Mouse (Mus musculus) midbrain, embryonic 11.5 days (tissue): ENCODE results near the gene Ncstn. TPM values are rescaled to one million over a fixed set of nuclear protein-coding genes. Genes with fewer than 3 reads are reported as not detected.

ENCODE experiments used
- ATAC-seq: fragments of 200-750 bp; cut with Nextera tagmentation; 2 replicates; pipeline ENCODE4 v1.8.0; 2017; ENCODE audit warnings: moderate TSS enrichment, moderate library complexity; ENCODE audit not compliant: low FRiP score
- DNase-seq: peaks from one replicate; pipeline ENCODE4 v3.0.0; 2015; ENCODE audit warnings: low spot score; ENCODE audit errors: missing footprints
- H3K27ac ChIP-seq: fragments of 300-500 bp; sonication (generic); 2 replicates; pipeline ENCODE4 v1.5.1; 2014; ENCODE audit warnings: low read depth, low read length
- H3K27me3 ChIP-seq: fragments of 300-500 bp; sonication (generic); 2 replicates; pipeline ENCODE4 v1.6.1; 2014; ENCODE audit warnings: mild to moderate bottlenecking, low read length, moderate library complexity, mixed read lengths; ENCODE audit not compliant: control insufficient read depth, insufficient read depth
- H3K36me3 ChIP-seq: fragments of 300-500 bp; sonication (generic); 2 replicates; pipeline ENCODE4 v1.6.1; 2014; ENCODE audit warnings: mild to moderate bottlenecking, low read length, moderate library complexity, mixed read lengths; ENCODE audit not compliant: control insufficient read depth, insufficient read depth
- H3K4me1 ChIP-seq: fragments of 300-500 bp; sonication (generic); 2 replicates; pipeline ENCODE4 v1.6.1; 2014; ENCODE audit warnings: low read length; ENCODE audit not compliant: control insufficient read depth, insufficient read depth
- H3K4me2 ChIP-seq: fragments of 300-500 bp; sonication (generic); 2 replicates; pipeline ENCODE4 v1.6.1; 2014; ENCODE audit warnings: mild to moderate bottlenecking, moderate library complexity
- H3K4me3 ChIP-seq: fragments of 300-500 bp; sonication (generic); 2 replicates; pipeline ENCODE4 v1.5.1; 2014; ENCODE audit warnings: low read depth, low read length
- H3K9ac ChIP-seq: fragments of 300-500 bp; sonication (generic); 2 replicates; pipeline ENCODE4 v1.6.1; 2014; ENCODE audit warnings: low read length
- H3K9me3 ChIP-seq: fragments of 300-500 bp; sonication (generic); 2 replicates; pipeline ENCODE4 v1.6.1; 2016; ENCODE audit warnings: low read length; ENCODE audit not compliant: control insufficient read depth
- WGBS: fragments of 180-500 bp; shearing (Covaris S2); extraction: QIAGEN DNeasy Blood & Tissue Kit; methylation state at CpG from one replicate; pipeline ENCODE4 v1.1.7; 2014; 5-methylcytosine and 5-hydroxymethylcytosine counted together
- polyA plus RNA-seq: library from polyadenylated mRNA; unstranded; fragments of >200 nt; fragmentation: Nextera tagmentation; extraction: Ambion mirVana; gene quantifications from 2 replicates; pipeline ENCODE4 v1.2.1, GENCODE M21; 2014

The Ncstn gene
- polyA plus RNA-seq, 1 experiment from 2014 or later: 108 TPM

DNA sequence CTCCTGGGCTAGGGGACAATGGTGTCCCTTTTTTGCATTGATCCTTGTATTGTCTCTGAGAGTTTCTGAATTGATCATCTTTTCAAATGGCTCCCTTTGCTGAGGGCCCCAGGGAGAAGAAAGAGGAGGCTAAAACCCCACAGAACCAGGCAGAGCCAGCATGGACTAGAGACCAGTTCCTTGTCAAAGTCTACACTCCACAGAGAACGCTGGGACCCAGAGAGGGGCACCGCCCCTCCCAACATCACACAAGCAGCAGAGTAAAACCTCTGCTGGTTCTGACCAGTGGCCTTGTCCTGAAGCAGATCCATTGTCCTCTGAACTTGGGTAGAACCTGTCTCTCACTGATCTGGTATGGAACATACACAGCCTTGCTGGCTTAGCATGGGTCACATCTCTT lies 20.5 kb downstream of the Ncstn start:
- Histone ChIP-seq H3K27ac (peak overlapping the region; percentile 79; the same call in 1 of the 2 replicates), H3K4me3 (no peak overlapping the region), H3K9me3 (no peaks in the 10 kb centered on the region), H3K27me3 (no peaks in the 10 kb centered on the region), H3K4me2 (no peak overlapping the region), H3K9ac (no peak overlapping the region), H3K4me1 (peaks cover 23% of the 10 kb centered on the region), H3K36me3 (peaks cover 5% of the 10 kb centered on the region; the same call in 1 of the 2 replicates)
- no peak for DNase-seq
- WGBS: 91% methylated on average over 2 of the region's 2 CpGs
- ATAC-seq: no peak

DNA sequence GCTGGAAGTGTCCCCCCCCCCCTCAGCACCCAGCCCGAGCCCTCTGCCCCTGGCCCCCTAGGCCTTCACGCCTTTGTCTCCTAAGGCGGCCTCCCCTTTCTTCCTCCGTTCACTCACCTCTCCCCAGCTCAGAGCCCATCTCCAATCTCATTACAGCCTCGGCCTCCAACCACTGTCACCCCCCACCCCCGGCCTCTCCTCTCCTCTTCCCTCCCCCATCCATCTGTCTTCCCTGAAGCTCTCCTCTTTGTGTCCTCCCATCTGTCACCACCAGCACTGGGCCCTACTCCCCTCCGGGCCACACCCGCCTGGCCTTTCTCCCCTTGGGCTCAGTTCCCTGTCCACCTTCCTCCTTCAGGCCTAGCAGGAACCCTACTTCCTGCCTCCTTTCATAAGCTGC lies 21.4 kb downstream of the Ncstn start:
- Histone ChIP-seq H3K9ac (no peak overlapping the region), H3K27ac (peak overlapping the region; percentile 79)
- 16% methylated on average over 8 of the region's 8 CpGs for WGBS

DNA sequence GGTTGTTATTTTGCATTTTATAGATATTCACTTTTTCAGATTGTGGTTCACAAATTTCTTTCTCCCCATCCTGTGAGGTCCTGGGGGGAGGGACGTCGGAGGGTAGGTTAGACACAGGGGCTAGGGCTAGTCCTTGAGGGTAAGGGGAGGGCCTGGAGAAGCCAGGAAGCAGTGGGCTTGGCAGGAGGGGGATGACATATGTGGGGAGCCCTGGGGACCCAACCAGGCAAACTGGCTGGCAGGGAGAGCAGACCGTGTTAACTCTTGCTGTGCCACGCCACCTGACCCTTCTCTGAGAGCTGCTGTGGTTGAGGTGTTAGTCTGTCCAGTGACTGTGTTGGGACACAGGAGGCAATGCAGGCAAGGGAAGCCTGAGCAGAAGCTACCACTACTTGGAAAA lies 21.9 kb downstream of the Ncstn start:
- ATAC-seq: peak; percentile 45
- Histone ChIP-seq H3K27me3 (no peaks in the 10 kb centered on the region), H3K4me2 (no peak overlapping the region), H3K9me3 (no peaks in the 10 kb centered on the region), H3K9ac (no peak overlapping the region; the same call in 1 of the 2 replicates), H3K4me1 (peaks cover 23% of the 10 kb centered on the region), H3K27ac (peak overlapping the region; percentile 79), H3K36me3 (no peaks in the 10 kb centered on the region), H3K4me3 (no peak overlapping the region)
- no peak for DNase-seq
- 53% methylated on average over 4 of the region's 4 CpGs for WGBS

More for the DNA sequence above, 21.4 kb downstream of the Ncstn start:
- H3K4me3 ChIP-seq: no peak overlapping the region
- H3K9me3 ChIP-seq: no peaks in the 10 kb centered on the region
- H3K36me3 ChIP-seq: no peaks in the 10 kb centered on the region
- no peaks in the 10 kb centered on the region for H3K27me3 ChIP-seq
- ATAC-seq: peak; percentile 68
- no peak overlapping the region for H3K4me2 ChIP-seq
- peaks cover 23% of the 10 kb centered on the region for H3K4me1 ChIP-seq
- peak; percentile 88 for DNase-seq

DNA sequence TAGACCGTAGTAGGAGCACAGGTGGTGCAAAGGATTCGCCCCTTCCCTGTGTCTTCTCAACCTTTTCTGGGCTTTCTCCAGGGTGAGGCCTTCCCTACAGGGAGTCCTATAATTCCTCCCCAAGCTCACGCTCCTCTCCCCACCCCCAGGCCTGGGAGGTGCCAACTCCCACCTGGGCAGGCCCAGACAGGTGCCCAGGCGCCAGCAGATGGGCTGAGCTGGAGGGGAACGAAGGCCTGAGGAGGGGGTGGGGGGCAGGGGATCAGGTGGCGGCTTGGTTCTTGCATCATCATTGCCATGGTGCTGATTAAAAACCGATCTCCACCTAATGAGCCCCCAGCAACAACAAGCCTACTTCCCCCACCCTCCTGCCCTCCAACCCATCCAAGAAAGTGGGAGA lies 23.7 kb downstream of the Ncstn start:
- 61% methylated on average over 7 of the region's 7 CpGs for WGBS
- H3K4me2 ChIP-seq: no peak overlapping the region
- peak overlapping the region; percentile 79; the same call in 1 of the 2 replicates for H3K27ac ChIP-seq

DNA sequence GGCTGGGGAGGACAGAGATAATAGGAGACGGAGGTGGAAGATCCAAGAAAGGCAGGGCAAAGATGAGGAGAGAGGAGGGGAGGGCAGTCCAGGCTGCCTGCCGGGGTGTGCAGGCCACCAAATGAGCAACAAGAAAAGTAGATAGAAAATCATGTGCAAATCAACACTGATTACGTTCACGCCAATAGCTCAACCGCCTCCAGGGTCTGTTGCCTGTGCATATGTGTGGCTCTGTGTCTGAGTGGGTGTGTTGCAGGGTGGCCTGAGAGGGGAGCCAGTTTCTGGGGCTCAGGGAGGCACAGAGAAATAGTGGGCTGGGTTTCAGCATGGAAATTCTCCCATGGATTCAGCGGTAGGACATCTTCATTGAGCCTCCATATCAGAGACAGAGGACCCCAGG lies 24.3 kb downstream of the Ncstn start:
- Histone ChIP-seq H3K9me3 (no peaks in the 10 kb centered on the region), H3K27ac (peak overlapping the region; percentile 79), H3K4me1 (peaks cover 33% of the 10 kb centered on the region), H3K4me3 (no peak overlapping the region), H3K9ac (peak overlapping the region; percentile 35), H3K4me2 (no peak overlapping the region; the same call in 1 of the 2 replicates), H3K36me3 (no peaks in the 10 kb centered on the region), H3K27me3 (peaks cover 13% of the 10 kb centered on the region)
- WGBS: 43% methylated on average over 6 of the region's 6 CpGs
- DNase-seq (no peak), ATAC-seq (no peak)

More for the DNA sequence above, 23.7 kb downstream of the Ncstn start:
- DNase-seq (peak; percentile 81), ATAC-seq (no peak)
- no peak overlapping the region for H3K4me3 ChIP-seq
- no peak overlapping the region for H3K9ac ChIP-seq
- H3K4me1 ChIP-seq: peaks cover 29% of the 10 kb centered on the region
- H3K36me3 ChIP-seq: no peaks in the 10 kb centered on the region
- H3K27me3 ChIP-seq: peaks cover 10% of the 10 kb centered on the region
- H3K9me3 ChIP-seq: no peaks in the 10 kb centered on the region

DNA sequence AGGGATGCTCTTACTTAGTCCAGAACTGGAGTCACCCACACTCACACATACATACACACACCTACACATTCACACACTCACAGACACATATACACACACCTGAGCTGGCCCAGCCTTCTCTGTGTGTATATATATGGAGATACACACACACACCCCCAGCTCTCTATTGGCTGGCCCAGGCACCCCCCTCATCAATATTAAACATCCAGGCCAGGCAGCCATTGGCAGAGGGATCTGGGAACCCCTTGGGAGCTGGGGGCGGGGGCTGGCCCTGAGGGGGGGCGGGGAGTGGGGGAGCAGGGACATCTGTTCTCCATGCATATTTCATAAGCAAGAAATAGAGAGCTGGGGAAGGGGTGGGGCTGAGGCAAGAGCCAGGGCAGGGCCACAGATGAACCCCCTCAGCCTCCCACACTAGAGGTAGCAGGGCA lies 25.1 kb downstream of the Ncstn start, which contains the start of gene Nhlh1:
Gene Nhlh1 (minus strand): TSS at position 83 of the 431 bp plus-strand sequence.
- Histone ChIP-seq H3K36me3 (no peaks in the 10 kb centered on the region), H3K9me3 (no peaks in the 10 kb centered on the region), H3K27ac (peak within 1 kb of the TSS; percentile 79), H3K9ac (peak within 1 kb of the TSS; percentile 35), H3K4me3 (peak within 1 kb of the TSS; percentile 39), H3K4me1 (peaks cover 37% of the 10 kb centered on the region), H3K27me3 (peaks cover 13% of the 10 kb centered on the region), H3K4me2 (peak within 1 kb of the TSS; percentile 65)
- ATAC-seq (peak; percentile 82), DNase-seq (peak; percentile 86)
- 28% methylated on average over 2 of the region's 2 CpGs for WGBS

DNA sequence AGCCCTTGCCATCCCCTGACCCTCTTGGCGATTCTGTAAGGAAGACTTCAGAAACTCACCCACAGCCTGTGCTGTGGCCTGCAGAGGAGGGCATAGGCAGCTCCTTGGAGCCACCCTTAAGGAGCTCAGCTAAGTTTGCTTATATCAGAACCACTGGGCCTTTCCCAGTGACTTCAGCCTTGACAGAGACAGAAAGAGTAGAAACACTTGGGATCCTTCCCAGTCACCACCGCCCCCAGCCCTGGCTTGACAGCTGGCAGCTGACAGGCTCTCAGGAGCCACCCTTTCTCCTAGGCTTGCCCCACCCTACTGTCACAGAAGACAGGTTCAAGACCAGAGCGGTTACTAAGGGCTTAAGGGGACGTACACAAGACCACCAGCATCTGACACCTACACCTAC lies 26.3 kb downstream of the Ncstn start:
- no peaks in the 10 kb centered on the region for H3K36me3 ChIP-seq
- H3K4me2 ChIP-seq: peak overlapping the region; percentile 65
- no peak overlapping the region for H3K27ac ChIP-seq
- DNase-seq: peak; percentile 65
- WGBS: 78% methylated on average over 4 of the region's 4 CpGs
- no peak overlapping the region; the same call in 1 of the 2 replicates for H3K9ac ChIP-seq
- no peaks in the 10 kb centered on the region for H3K9me3 ChIP-seq
- peaks cover 31% of the 10 kb centered on the region for H3K4me1 ChIP-seq
- ATAC-seq: no peak
- H3K4me3 ChIP-seq: peak overlapping the region; percentile 39
- H3K27me3 ChIP-seq: peaks cover 13% of the 10 kb centered on the region

DNA sequence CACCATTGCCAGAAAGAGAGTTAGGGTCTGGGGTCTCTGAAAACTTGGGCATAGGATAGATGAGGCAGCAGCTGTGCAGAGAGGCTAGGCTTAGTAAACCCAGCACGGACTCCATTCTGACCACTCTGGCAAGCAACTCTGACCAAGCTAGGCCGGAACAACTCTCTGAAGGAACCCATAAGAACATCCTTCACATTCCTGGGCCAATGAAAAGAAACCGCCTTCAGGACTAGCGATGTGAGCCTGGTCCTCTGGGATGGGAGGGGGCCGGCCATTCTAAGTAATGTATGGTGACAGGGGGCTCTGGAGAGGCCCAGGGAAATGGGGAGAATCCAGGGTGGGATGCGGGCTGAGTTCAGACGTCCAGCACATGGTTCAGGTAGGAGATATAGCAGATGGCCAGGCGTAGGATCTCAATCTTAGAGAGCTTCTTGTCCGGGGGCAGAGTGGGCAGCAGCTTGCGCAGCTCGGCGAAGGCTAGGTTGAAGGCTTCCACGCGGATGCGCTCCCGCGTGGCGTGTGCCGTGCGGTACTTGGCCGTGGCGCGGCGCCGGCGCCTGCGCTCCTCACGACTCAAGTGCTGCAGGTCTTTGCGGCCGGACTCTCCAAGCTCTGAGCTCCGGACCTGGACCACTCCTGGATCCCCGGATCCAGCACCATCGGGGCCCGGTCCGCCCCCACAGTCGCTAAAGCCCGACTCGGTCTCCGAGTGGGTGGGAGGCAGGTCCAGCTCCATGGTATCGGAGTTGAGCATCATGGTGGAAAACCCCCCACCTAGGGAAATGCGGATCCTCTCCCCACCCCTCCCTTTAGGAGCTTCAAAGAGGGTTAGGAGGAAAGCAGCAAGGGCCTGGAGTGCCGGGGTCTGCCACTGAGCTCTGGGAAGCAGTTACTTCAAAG lies 28.8 kb downstream of the Ncstn start:
- Histone ChIP-seq H3K27ac (no peak overlapping the region), H3K9me3 (no peaks in the 10 kb centered on the region), H3K4me1 (peaks cover 39% of the 10 kb centered on the region), H3K36me3 (no peaks in the 10 kb centered on the region), H3K27me3 (peaks cover 13% of the 10 kb centered on the region), H3K4me2 (peak overlapping the region; percentile 65), H3K9ac (peak overlapping the region; percentile 66), H3K4me3 (peak overlapping the region; percentile 39)
- ATAC-seq: no peak
- WGBS: 2% methylated on average over 42 of the region's 42 CpGs
- peak; percentile 92 for DNase-seq

DNA sequence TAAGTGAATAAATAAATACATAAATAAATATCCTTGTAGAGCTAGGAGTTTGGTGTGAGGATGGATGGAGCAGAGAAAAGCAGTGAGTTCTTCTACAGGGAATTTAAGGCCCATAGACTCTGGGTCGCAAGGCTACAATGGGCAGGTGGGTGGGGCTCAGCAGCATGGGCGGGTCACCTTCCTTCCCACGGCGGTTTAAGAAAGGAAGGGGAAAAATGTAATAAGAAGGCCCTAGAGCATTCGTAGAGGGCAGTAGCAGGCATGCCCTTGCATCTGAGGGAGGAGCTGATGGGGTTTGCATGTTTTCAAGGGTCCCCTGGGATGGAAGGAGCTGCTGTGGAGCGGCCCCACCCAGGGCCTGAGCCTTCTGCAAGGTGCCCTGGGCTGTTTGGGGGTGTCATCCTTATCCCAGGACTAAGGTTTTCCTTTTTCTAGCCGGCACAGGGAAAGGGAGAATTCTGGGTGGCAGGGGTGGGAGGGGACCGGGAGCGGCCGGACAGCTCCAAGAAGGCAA lies 29.8 kb downstream of the Ncstn start:
- no peaks in the 10 kb centered on the region for H3K36me3 ChIP-seq
- ATAC-seq: no peak
- H3K9me3 ChIP-seq: no peaks in the 10 kb centered on the region
- peak overlapping the region; percentile 65 for H3K4me2 ChIP-seq
- peak; percentile 87 for DNase-seq
- H3K27me3 ChIP-seq: peaks cover 13% of the 10 kb centered on the region
- peaks cover 34% of the 10 kb centered on the region for H3K4me1 ChIP-seq
- WGBS: 8% methylated on average over 10 of the region's 10 CpGs
- H3K27ac ChIP-seq: no peak overlapping the region
- H3K4me3 ChIP-seq: peak overlapping the region; percentile 39; the same call in 1 of the 2 replicates
- peak overlapping the region; percentile 44; the same call in 1 of the 2 replicates for H3K9ac ChIP-seq
